Mouse (Mus musculus) limb, embryonic 10.5 days (tissue): ENCODE data around the gene Chd1. TPM values are rescaled to one million over a fixed set of nuclear protein-coding genes. Genes with fewer than 3 reads are reported as not detected.
"Not testable (repeated sequence)": the region's sequence is repeated elsewhere in the genome, so short reads cannot be mapped to it uniquely, and the experiment has no call there.

Experiments
- DNase-seq: peaks from one replicate; pipeline ENCODE4 v3.0.0-alpha.2; 2017; ENCODE audit warnings: low spot score
- H3K27ac ChIP-seq: fragments of 300-500 bp; sonication (generic); 2 replicates; pipeline ENCODE4 v1.5.1; 2016; ENCODE audit warnings: mild to moderate bottlenecking
- H3K27me3 ChIP-seq: fragments of 300-500 bp; sonication (generic); 2 replicates; pipeline ENCODE4 v1.6.1; 2016; ENCODE audit warnings: low read depth, mild to moderate bottlenecking; ENCODE audit not compliant: poor library complexity, severe bottlenecking
- H3K36me3 ChIP-seq: fragments of 300-500 bp; sonication (generic); 2 replicates; pipeline ENCODE4 v1.6.1; 2016; ENCODE audit warnings: mild to moderate bottlenecking, moderate library complexity
- H3K4me1 ChIP-seq: fragments of 300-500 bp; sonication (generic); 2 replicates; pipeline ENCODE4 v1.6.1; 2016
- H3K4me3 ChIP-seq: fragments of 300-500 bp; sonication (generic); 2 replicates; pipeline ENCODE4 v1.5.1; 2016; ENCODE audit warnings: mild to moderate bottlenecking, moderate library complexity
- H3K9me3 ChIP-seq: fragments of 300-500 bp; sonication (generic); replicated peaks from 2 replicates; pipeline ENCODE4 v1.6.1; 2016; ENCODE audit warnings: mild to moderate bottlenecking
- WGBS: fragments of 180-500 bp; shearing (Covaris S2); methylation state at CpG from one replicate; pipeline ENCODE4 v1.1.7; 2016; 5-methylcytosine and 5-hydroxymethylcytosine counted together
- polyA plus RNA-seq: library from polyadenylated mRNA; unstranded; fragments of >200 nt; fragmentation: Nextera tagmentation; extraction: Ambion mirVana; gene quantifications from 2 replicates; pipeline ENCODE4 v1.2.1, GENCODE M21; 2016

Chd1 gene
- polyA plus RNA-seq, 1 experiment from 2014 or later: 40.7 TPM

GRCm38 (mm10) chr17:15746696-15747095 is 41.9 kb downstream of the Chd1 start:
- 88% methylated on average over 11 of the region's 11 CpGs for WGBS
- no peak for DNase-seq
- H3K27me3 ChIP-seq: no peaks in the 10 kb centered on the region
- peaks cover 96% of the 10 kb centered on the region for H3K36me3 ChIP-seq
- no peak overlapping the region for H3K27ac ChIP-seq
- H3K4me1 ChIP-seq: no peaks in the 10 kb centered on the region
- H3K9me3 ChIP-seq: no peaks in the 10 kb centered on the region
- H3K4me3 ChIP-seq: no peak overlapping the region

GRCm38 (mm10) chr17:15748022-15748421 is 43.3 kb downstream of the Chd1 start:
- Histone ChIP-seq H3K4me1 (no peaks in the 10 kb centered on the region), H3K27me3 (no peaks in the 10 kb centered on the region), H3K27ac (no peak overlapping the region), H3K36me3 (peaks cover 96% of the 10 kb centered on the region), H3K9me3 (no peaks in the 10 kb centered on the region), H3K4me3 (no peak overlapping the region)
- DNase-seq: no peak
- 98% methylated on average over 6 of the region's 6 CpGs for WGBS

- not testable (repeated sequence) for H3K4me3 ChIP-seq
- peaks cover 96% of the 10 kb centered on the region for H3K36me3 ChIP-seq
- WGBS: 94% methylated on average over 5 of the region's 5 CpGs
Observed at GRCm38 (mm10) chr17:15751264-15751663, 46.5 kb downstream of the Chd1 start.

GRCm38 (mm10) chr17:15761191-15761590 is 56.4 kb downstream of the Chd1 start:
- Histone ChIP-seq H3K27ac (no peak overlapping the region), H3K4me3 (no peak overlapping the region), H3K36me3 (peaks cover 90% of the 10 kb centered on the region), H3K9me3 (no peaks in the 10 kb centered on the region), H3K4me1 (no peaks in the 10 kb centered on the region), H3K27me3 (no peaks in the 10 kb centered on the region)
- no peak for DNase-seq
- WGBS: 93% methylated on average over 8 of the region's 8 CpGs

More at GRCm38 (mm10) chr17:15751264-15751663, 46.5 kb downstream of the Chd1 start:
- not testable (repeated sequence) for DNase-seq, H3K27ac ChIP-seq, H3K4me1 ChIP-seq, H3K27me3 ChIP-seq, H3K9me3 ChIP-seq

GRCm38 (mm10) chr17:15769081-15769724 is 64.4 kb downstream of the Chd1 start:
- 95% methylated on average over 7 of the region's 7 CpGs for WGBS

GRCm38 (mm10) chr17:15773956-15774355 is 69.2 kb downstream of the Chd1 start:
- H3K36me3 ChIP-seq: peaks cover 36% of the 10 kb centered on the region
- no peak overlapping the region for H3K4me3 ChIP-seq
- WGBS: 90% methylated on average over 6 of the region's 6 CpGs

More at GRCm38 (mm10) chr17:15769081-15769724, 64.4 kb downstream of the Chd1 start:
- Histone ChIP-seq H3K36me3 (peaks cover 84% of the 10 kb centered on the region), H3K27me3 (no peaks in the 10 kb centered on the region), H3K4me3 (no peak overlapping the region), H3K9me3 (no peaks in the 10 kb centered on the region), H3K27ac (no peak overlapping the region), H3K4me1 (no peaks in the 10 kb centered on the region)
- DNase-seq: no peak

GRCm38 (mm10) chr17:15774565-15775215 is 69.9 kb downstream of the Chd1 start:
- WGBS: 85% methylated on average over 5 of the region's 5 CpGs
- peaks cover 29% of the 10 kb centered on the region for H3K36me3 ChIP-seq
- H3K9me3 ChIP-seq: no peaks in the 10 kb centered on the region
- H3K27ac ChIP-seq: no peak overlapping the region
- H3K4me1 ChIP-seq: no peaks in the 10 kb centered on the region
- DNase-seq: no peak
- no peaks in the 10 kb centered on the region for H3K27me3 ChIP-seq
- H3K4me3 ChIP-seq: no peak overlapping the region

More at GRCm38 (mm10) chr17:15773956-15774355, 69.2 kb downstream of the Chd1 start:
- no peaks in the 10 kb centered on the region for H3K4me1 ChIP-seq
- no peak overlapping the region for H3K27ac ChIP-seq
- H3K9me3 ChIP-seq: no peaks in the 10 kb centered on the region
- H3K27me3 ChIP-seq: no peaks in the 10 kb centered on the region
- no peak for DNase-seq

- H3K27me3 ChIP-seq: no peaks in the 10 kb centered on the region
- WGBS: 74% methylated on average over 5 of the region's 5 CpGs
- no peaks in the 10 kb centered on the region for H3K4me1 ChIP-seq
- DNase-seq: no peak
- no peaks in the 10 kb centered on the region for H3K9me3 ChIP-seq
- H3K27ac ChIP-seq: no peak overlapping the region
- H3K4me3 ChIP-seq: no peak overlapping the region
- peaks cover 12% of the 10 kb centered on the region for H3K36me3 ChIP-seq
Observed at GRCm38 (mm10) chr17:15776349-15776748, 71.6 kb downstream of the Chd1 start.

- H3K27me3 ChIP-seq: no peaks in the 10 kb centered on the region
- H3K4me1 ChIP-seq: no peaks in the 10 kb centered on the region
- DNase-seq: no peak
- no peak overlapping the region for H3K27ac ChIP-seq
- H3K36me3 ChIP-seq: 0 out of 2 replicates have a peak, but pooled peaks cover under 1% of the 10 kb centered on the region
- no peaks in the 10 kb centered on the region for H3K9me3 ChIP-seq
- 80% methylated on average over 6 of the region's 6 CpGs for WGBS
- H3K4me3 ChIP-seq: no peak overlapping the region
Observed at GRCm38 (mm10) chr17:15777979-15778378, 73.2 kb downstream of the Chd1 start.

GRCm38 (mm10) chr17:15787036-15787435 is 82.3 kb downstream of the Chd1 start:
- H3K27ac ChIP-seq: no peak overlapping the region
- no peaks in the 10 kb centered on the region for H3K27me3 ChIP-seq
- WGBS: 31% methylated on average over 3 of the region's 3 CpGs
- DNase-seq: no peak
- H3K9me3 ChIP-seq: no peaks in the 10 kb centered on the region
- no peak overlapping the region for H3K4me3 ChIP-seq
- H3K36me3 ChIP-seq: no peaks in the 10 kb centered on the region
- no peaks in the 10 kb centered on the region for H3K4me1 ChIP-seq

- H3K4me3 ChIP-seq: no peak overlapping the region
- H3K4me1 ChIP-seq: no peaks in the 10 kb centered on the region
- WGBS: 90% methylated on average over 8 of the region's 8 CpGs
- H3K9me3 ChIP-seq: no peaks in the 10 kb centered on the region
- H3K27me3 ChIP-seq: no peaks in the 10 kb centered on the region
- no peak for DNase-seq
- H3K36me3 ChIP-seq: no peaks in the 10 kb centered on the region
- no peak overlapping the region for H3K27ac ChIP-seq
Observed at GRCm38 (mm10) chr17:15790716-15791115, 85.9 kb downstream of the Chd1 start.

- WGBS: 84% methylated on average over 3 of the region's 3 CpGs
- H3K4me3 ChIP-seq: no peak overlapping the region
- H3K9me3 ChIP-seq: no peaks in the 10 kb centered on the region
- no peaks in the 10 kb centered on the region for H3K4me1 ChIP-seq
- H3K27ac ChIP-seq: no peak overlapping the region
- DNase-seq: no peak
- H3K27me3 ChIP-seq: no peaks in the 10 kb centered on the region
- H3K36me3 ChIP-seq: no peaks in the 10 kb centered on the region
Observed at GRCm38 (mm10) chr17:15799195-15799793, 94.5 kb downstream of the Chd1 start.
